Mouse (Mus musculus): ENCODE measurements around the gene Grk6.

The Grk6 gene

GRCm38 (mm10) chr13:55487578-55488498 lies 43.0 kb downstream of the Grk6 start, which contains the start of gene Dbn1:
Gene Dbn1 (minus strand): TSS chr13:55488111.
- peak; percentile 33 for DNase-seq

DNA sequence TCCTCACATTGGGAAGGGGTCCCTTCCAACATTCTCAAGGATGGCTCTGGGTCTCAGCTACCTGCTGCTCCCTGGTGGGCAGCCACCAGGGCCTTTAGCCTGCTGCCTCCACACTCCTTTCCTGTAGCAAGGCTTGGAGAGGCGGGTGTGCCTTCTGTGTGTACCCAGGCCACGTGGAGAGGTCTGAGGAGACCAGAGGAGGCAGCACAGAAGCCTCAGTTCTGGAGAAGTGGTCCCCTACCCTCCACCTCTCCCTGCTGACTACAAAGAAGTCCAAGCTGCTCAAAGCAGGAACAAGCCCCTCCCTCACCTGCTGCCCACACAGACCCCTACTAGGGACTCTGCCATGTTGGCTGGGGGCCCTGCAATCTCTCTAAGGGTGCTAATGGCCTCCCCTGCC lies 49.4 kb downstream of the Grk6 start:
- DNase-seq = no peak

DNA sequence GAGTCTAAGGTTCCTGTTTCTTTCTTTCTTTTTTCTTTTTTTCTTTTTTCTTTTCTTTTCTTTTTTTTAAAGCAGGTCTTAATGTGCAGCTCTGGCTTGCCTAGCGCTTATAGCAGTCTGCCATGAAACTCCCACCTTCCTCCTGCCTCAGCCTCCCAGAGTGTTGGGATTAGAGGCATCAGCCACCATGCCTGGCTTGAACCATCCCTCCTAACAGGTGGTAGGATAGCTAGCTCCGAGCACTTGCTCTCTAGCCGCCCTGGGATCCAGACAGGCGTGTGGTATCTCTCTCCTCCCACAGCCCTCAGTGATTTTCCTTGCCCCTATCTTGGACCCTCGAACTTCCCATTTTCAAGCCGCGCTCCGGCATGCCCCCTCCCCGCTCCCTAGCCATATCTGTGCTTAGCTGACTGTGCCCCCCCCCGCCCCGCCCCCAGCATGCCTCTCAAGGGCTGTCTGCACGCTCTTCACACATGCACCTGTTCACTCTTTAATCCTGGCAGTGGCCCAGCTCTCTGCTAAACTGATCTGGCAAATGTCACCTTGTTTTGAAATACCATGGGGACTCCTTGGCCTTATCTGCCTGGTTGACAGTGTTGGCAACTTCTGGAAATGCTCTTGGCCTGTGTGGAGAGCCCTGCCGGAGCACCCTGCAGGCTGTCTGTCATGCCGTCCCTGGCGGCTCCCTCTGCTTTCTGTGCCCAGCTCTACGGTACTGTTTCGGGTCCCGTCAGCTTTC lies 50.2 kb downstream of the Grk6 start:
- DNase-seq = peak; percentile 31

DNA sequence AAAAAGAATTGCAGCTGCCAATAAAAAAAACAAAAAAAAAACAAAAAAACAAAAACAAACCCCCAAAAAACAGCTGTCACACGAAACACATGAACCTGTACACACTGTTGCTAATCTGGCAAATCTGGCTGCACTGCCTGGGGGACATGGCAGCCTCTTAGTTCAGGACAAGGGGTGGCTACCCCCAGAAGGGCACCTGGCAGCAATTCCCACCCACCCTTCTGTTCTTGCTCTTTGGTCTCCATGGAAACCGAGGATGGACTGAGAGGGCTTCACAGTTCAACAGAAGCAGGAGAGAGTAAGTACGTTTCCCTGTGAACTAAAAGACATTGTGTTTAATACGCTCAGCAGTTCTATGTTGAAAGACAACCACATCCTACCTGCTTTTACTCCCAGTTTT lies 50.8 kb downstream of the Grk6 start:
- DNase-seq = no peak

- DNase-seq = peak; percentile 49
Measured at GRCm38 (mm10) chr13:55496661-55497060, 51.8 kb downstream of the Grk6 start.

DNA sequence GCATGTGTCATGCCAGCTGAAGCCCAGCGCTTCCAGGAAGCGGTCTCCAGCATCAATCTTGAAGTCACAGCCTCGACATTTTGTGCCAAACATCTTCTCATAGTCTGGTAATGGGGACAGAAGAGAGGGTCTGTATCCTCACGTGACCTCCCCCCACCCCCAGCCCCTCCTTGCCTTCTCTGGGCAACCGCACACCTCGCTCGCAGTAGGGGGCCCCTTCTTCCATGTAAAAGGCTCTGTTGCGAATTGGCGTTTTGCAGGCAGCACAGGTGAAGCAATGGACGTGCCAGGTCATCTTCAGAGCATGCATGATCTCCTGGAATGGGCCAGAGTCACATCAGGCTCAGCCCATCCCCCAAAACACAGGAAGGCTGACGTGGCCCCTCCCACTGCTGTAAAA lies 54.0 kb downstream of the Grk6 start:
- no peak for DNase-seq

DNA sequence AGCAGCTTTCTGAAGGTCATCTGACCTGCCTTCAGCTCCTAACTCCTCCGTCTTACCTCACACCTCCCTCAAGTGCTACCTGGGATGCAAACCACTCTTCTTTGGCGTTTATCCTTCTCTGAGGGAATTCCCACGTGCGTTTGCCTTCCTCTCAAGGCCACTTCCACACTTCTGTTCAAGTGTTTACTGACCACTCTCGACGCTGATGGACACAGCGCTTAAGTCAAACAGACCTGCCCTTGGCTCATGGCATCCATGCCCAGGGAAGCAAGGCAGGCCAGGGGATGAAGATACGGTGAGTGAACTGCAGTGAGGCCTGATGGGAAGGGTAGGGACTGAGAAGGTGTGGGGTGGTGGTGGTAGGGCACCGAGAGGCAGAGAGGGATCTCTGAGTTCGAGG lies 55.7 kb downstream of the Grk6 start:
- no peak for DNase-seq

GRCm38 (mm10) chr13:55502405-55502804 lies 57.5 kb downstream of the Grk6 start:
- no peak for DNase-seq

DNA sequence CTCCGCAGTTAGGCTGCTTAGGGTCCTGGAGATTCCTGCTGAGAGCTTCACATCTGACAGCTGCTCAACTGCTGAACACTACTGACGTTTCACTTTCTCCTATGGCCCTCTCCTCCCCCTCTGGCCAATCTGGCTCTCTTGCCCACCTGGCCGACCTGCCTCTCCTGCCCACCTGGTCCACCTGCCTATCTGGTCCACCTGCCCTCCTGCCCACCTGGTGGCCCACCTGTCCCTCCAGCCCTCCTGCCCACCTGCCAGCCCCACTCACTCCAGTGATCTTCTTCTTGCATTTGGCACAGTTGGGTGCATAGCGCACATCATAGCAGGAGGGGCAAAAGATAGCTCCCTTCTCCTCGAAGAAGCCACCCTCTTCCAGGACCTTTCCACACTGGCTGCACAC lies 59.5 kb downstream of the Grk6 start:
- DNase-seq = no peak

- DNase-seq = no peak
Measured at GRCm38 (mm10) chr13:55505810-55506209, 60.9 kb downstream of the Grk6 start.

- no peak for DNase-seq
Measured at GRCm38 (mm10) chr13:55506697-55507096, 61.8 kb downstream of the Grk6 start.

- DNase-seq = no peak
Measured at GRCm38 (mm10) chr13:55507877-55508276, 63.0 kb downstream of the Grk6 start.

GRCm38 (mm10) chr13:55508531-55508930 lies 63.7 kb downstream of the Grk6 start:
- DNase-seq = no peak

DNA sequence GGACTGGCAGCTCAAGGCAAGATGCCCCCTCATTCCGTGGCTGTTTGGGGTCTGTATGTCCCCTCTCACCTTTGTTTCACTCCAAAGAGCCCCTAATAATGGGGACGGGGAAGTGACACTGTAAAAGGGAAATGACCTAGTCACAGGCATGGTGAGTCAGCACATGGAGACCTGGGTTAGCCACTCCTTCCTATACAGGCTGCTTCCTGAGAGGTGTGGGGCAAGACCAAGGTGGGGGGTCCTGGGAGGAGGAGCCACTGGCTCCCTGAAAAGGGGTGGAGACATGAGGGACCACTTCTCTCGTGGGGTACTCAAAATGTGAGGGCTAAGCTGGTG lies 65.4 kb downstream of the Grk6 start:
- DNase-seq = no peak

All from kidney, adult 18-20 months (tissue).